Mouse (Mus musculus): ENCODE measurements around the gene Nfib.

DNA sequence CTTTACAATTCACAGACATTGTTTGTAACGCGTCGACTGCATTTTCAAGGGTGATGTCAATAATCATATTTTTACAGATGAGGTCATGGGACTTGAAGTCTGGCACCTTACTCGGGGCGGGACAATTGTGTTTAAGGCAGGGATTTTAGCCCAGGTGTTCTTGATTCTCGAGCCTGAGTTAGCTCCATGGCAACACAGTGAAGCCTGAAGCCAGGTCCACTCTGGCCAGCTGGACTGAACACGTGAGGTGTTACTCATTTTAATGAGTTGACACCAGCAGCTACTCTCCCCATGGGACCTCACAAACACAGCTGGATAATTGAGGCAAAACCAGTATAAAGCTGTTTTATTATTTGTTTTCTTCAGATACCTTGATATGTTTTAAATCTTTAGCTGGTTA lies 71.2 kb downstream of the Nfib start:
- no peak for TF ChIP-seq EP300 (IDR thresholded peaks at IDR 0.05; ENCODE audit: low read depth)
- no peak for TF ChIP-seq CTCF (IDR thresholded peaks at IDR 0.05; ENCODE audit: low read depth)

All from liver, embryonic 14.5 days (tissue).